Mouse (Mus musculus) gastrocnemius, postnatal 25 days (tissue): ENCODE results near the gene Slc7a1. TPM values are rescaled to one million over a fixed set of nuclear protein-coding genes. Genes with fewer than 3 reads are reported as not detected.

Experiments used
- DNase-seq: peaks from one replicate; pipeline ENCODE4 v3.0.0; 2022
- total RNA-seq, 2 experiments: library from RNA; stranded (reverse); gene quantifications; 1 replicate in 1 of 2; 2 replicates in 1 of 2; pipeline ENCODE4 v1.2.3; 2021

The Slc7a1 gene
- total RNA-seq, 2 experiments from 2014 or later, result 2.9 to 3.1 TPM

DNA sequence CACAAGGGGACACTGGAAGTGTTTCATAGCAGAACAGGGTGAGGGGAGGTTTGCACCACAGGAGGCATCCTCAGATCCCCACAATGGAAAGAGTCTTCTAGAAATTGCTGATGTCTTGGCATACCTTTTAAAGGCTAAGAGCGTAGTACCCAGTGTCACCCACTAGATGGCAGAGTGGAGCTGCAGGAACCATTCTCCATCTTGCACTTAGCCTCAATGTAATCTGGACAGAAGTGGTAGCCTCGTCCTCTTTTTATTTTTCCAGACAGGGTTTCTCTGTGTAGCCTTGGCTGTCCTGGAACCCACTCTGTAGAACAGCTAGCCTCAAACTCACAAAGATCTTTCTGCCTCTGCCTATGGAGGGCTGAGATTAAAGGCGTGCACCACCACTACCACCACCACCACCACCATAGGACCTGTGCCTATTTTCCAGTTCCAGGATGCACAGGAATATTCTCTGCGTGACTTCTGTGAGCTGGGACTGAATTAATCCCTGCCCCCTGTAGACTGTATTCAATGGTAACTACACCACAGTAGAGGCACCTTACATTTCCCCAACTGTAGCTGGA is 74.3 kb downstream of the Slc7a1 start:
- DNase-seq, result no peak

- no peak for DNase-seq
Measured at GRCm38 (mm10) chr5:148314931-148315330, 84.8 kb downstream of the Slc7a1 start.

DNA sequence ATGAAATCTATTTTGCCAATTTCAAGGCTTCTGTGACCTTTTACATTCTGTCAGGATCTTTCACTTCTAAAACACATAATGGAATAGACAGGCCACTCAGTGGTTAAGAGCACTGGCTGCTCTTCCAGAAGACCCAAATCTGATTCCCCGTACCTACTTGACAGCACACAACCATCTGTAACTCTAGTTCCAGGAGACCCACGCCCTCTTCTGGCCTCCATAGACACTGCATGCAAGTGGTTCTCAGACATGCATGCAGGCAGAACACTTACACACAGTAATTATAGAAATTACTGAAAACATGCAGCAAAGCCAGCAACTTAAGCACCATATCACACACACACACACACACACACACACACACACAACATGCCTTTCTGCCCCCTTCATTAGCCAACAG is 87.3 kb downstream of the Slc7a1 start:
- DNase-seq, result no peak

- DNase-seq, result no peak
Measured at GRCm38 (mm10) chr5:148310790-148311189, 88.9 kb downstream of the Slc7a1 start.

- no peak for DNase-seq
Measured at GRCm38 (mm10) chr5:148304112-148304511, 95.6 kb downstream of the Slc7a1 start.

GRCm38 (mm10) chr5:148302968-148303367 is 96.7 kb downstream of the Slc7a1 start:
- DNase-seq, result no peak

GRCm38 (mm10) chr5:148293346-148293745 is 106.4 kb downstream of the Slc7a1 start:
- no peak for DNase-seq

DNA sequence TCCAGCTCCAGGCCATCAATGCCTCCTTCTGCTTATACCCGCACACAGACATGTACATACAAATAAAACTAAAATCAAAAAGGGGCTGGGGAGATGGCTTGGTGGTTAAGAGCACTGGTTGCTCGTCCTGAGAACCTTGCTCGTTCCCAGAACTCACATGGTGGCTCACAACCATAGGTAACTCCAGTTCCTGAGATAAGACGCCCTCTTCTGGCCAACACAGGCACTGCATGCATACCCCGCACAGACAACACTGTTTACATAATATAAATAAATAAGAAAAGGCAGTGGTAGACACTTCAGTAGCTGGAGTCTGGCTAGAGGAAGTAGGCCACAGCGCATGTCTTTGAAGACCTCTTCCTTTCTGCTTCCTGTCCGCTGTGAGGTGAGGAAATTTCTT is 106.8 kb downstream of the Slc7a1 start:
- DNase-seq, result no peak

GRCm38 (mm10) chr5:148289951-148290350 is 109.8 kb downstream of the Slc7a1 start:
- no peak for DNase-seq

- DNase-seq, result no peak
Measured at GRCm38 (mm10) chr5:148288804-148289203, 110.9 kb downstream of the Slc7a1 start.

DNA sequence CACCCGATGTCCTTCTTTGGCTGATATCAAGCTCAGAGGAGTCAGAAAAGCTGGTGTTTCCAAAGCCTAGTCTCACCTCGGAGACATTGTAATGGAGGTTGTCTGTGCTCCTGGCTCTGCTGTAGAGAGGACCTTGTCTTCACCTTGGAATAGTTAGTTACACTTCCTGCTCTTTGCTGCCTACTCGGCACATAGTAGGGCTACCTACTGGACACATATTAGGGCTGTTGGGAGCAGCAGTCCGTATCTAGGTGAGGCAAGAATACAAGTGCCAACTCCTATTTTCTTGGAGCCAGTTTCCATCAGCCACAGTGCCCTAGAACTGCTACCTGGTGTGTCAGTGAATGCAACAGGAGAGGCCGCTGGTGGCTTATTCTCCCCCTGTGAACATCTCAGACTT is 112.2 kb downstream of the Slc7a1 start:
- no peak for DNase-seq

DNA sequence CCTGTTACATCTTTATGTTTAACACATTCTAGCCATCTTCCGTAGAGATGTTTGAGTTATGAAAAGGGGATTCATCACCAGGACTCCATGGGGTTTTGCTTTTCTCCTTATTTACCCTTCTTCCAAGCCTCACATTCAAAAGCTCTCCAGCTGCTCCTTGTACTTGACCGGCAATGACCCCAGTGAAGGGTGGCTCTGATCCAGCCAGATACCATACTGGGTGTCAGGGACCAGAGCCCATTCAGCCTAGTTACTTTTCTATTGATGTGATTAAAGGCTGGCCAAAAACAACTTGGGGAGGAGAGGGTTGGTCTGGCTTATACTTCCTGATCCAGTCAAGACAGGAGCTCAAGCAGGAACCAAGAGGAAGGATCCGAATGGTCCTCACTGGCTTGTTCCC is 116.1 kb downstream of the Slc7a1 start:
- no peak for DNase-seq

DNA sequence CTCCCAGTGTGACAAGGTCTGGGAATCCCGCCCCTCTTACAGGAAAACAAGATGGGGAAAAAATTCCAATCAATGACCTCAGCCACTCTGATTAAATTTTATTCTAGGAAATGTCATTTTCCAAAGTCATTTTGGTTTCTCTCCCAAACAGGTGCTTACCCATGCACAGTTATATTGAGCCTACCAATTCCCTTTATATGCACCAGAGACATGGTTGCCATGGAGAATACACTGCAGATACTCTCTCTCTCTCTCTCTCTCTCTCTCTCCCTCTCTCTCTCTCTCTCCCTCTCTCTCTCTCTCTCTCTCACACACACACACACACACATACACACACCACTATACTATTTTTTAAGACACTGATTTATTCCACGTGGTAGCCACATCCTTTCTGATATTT is 116.5 kb downstream of the Slc7a1 start:
- no peak for DNase-seq

DNA sequence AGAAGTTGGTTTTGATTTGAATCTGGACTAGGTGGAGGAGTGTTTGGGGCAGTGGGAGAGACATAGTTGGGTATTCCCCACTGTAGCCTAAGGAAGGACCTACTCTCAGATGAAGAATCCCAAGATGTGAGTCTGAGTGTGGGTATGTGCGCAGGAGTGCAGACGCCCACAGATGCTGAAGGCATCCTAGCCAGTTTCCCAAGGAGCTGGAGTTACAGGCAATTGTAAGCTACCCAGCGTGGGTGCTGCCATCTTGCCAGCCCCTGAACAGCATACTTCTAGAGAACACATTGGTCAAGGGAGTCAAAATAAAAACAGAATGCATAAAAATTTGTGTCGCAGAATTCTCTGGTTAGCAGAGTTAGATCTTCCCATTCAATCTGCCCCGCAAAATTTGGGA is 117.1 kb downstream of the Slc7a1 start:
- DNase-seq, result no peak

DNA sequence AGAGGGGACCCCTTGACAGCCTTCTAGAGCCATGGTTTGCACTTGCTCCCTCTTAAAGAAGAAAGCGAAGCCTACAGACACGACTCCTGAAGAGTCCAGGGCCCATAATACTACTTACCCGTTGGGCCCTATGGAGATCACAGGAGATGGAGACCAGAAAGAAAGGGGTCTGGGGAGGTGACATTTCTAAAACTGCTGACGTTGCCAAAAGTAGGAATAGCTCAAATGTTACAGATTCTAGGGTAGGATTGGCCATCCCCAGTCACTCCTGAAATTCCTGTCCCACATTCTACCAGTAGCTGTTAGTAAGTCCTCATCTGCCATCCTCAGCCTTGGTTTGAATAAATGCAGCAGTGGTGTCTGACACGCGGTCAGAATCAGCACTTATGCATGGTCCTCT is 117.6 kb downstream of the Slc7a1 start:
- no peak for DNase-seq

GRCm38 (mm10) chr5:148280321-148280720 is 119.4 kb downstream of the Slc7a1 start:
- DNase-seq, result no peak

DNA sequence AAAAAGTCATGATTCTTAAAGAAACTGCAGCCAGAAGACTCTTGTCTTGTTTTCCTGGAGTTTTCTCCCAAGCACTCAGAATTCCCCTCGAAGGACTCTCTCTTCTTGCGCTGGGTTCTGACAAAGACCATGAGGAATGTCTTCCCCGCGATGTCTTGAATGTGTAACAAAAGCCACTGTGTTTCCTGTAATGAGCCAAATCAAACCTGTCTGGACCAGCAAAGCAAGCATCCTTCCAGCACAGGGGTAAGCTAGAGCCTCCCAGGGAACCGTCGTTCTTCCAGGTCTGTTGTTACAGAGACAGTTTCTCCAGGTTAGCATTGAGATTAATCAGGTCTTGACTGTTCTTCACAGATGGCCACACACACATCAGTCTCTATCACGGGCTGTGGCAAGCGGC is 121.5 kb downstream of the Slc7a1 start:
- no peak for DNase-seq

Other genes starting within 250 kb of the Slc7a1 start
- 100 to 1,000 TPM; 102 to 104 TPM for gene Ubl3, start 152.9 kb upstream of the Slc7a1 start, total RNA-seq